Mouse (Mus musculus) myocyte (in vitro differentiated cells): ENCODE results near the gene Mstn.

ENCODE experiments used
- MAX ChIP-seq: IDR thresholded peaks from one replicate; pipeline ENCODE4 v1.6.1; 2011; ENCODE audit warnings: low read depth, mild to moderate bottlenecking, control low read depth
- MYOG ChIP-seq, 3 experiments: IDR thresholded peaks; one replicate each; pipeline ENCODE4 v1.6.1; 2011; ENCODE audit warnings: control low read depth in 2 of 3, low read depth in 2 of 3, mild to moderate bottlenecking in 2 of 3; ENCODE audit not compliant: insufficient read length in 2 of 3, control insufficient read depth in 1 of 3, insufficient read depth in 1 of 3
- POLR2A ChIP-seq: IDR thresholded peaks from one replicate; pipeline ENCODE4 v1.6.1; 2011; ENCODE audit warnings: low read depth, mild to moderate bottlenecking, control low read depth, moderate library complexity; ENCODE audit not compliant: insufficient read length
- POLR2AphosphoS2 ChIP-seq: IDR thresholded peaks from one replicate; pipeline ENCODE4 v1.6.1; 2011; ENCODE audit warnings: low read depth, control low read depth; ENCODE audit not compliant: insufficient read length
- TCF12 ChIP-seq: IDR thresholded peaks from one replicate; pipeline ENCODE4 v1.6.1; 2011; ENCODE audit warnings: mild to moderate bottlenecking, control low read depth; ENCODE audit not compliant: poor library complexity, insufficient read depth, severe bottlenecking

- TF ChIP-seq TCF12 (no peak), POLR2AphosphoS2 (no peak), POLR2A (no peak), MAX (no peak), MYOG (IDR thresholded peaks at IDR 0.05; ENCODE audit: control insufficient read depth in 1 of 3, insufficient read depth in 1 of 3, insufficient read length in 2 of 3, low read depth in 2 of 3) (no peak)
Observed at GRCm38 (mm10) chr1:53032550-53032949, 28.9 kb upstream of the Mstn start.
